Mouse (Mus musculus) forebrain, embryonic 16.5 days (tissue): ENCODE data around the gene Pde1b. TPM values are rescaled to one million over a fixed set of nuclear protein-coding genes. Genes with fewer than 3 reads are reported as not detected.
A peak's percentile ranks its signal among the peaks of the same experiment; 100 is the strongest.

ENCODE experiments used
- ATAC-seq: fragments of 200-750 bp; cut with Nextera tagmentation; 2 replicates; pipeline ENCODE4 v1.8.0; 2017; ENCODE audit warnings: mild to moderate bottlenecking, moderate library complexity
- H3K27ac ChIP-seq: fragments of 300-500 bp; sonication (generic); 2 replicates; pipeline ENCODE4 v1.5.1; 2014; ENCODE audit warnings: low read length, control low read depth
- H3K27me3 ChIP-seq: fragments of 300-500 bp; sonication (generic); replicated peaks from 2 replicates; pipeline ENCODE4 v1.6.1; 2014; ENCODE audit warnings: low read length; ENCODE audit not compliant: control insufficient read depth, insufficient read depth
- H3K36me3 ChIP-seq: fragments of 300-500 bp; sonication (generic); 2 replicates; pipeline ENCODE4 v1.6.1; 2014; ENCODE audit not compliant: control insufficient read depth, insufficient read depth
- H3K4me1 ChIP-seq: fragments of 300-500 bp; sonication (generic); replicated peaks from 2 replicates; pipeline ENCODE4 v1.6.1; 2014; ENCODE audit warnings: low read length; ENCODE audit not compliant: control insufficient read depth, insufficient read depth
- H3K4me2 ChIP-seq: fragments of 300-500 bp; sonication (generic); 2 replicates; pipeline ENCODE4 v1.6.1; 2014; ENCODE audit warnings: mild to moderate bottlenecking, low read length, control low read depth
- H3K4me3 ChIP-seq: fragments of 300-500 bp; sonication (generic); replicated peaks from 2 replicates; pipeline ENCODE4 v1.5.1; 2014; ENCODE audit warnings: mild to moderate bottlenecking, low read length, control low read depth
- H3K9ac ChIP-seq: fragments of 300-500 bp; sonication (generic); replicated peaks from 2 replicates; pipeline ENCODE4 v1.6.1; 2014; ENCODE audit warnings: low read depth, low read length, control low read depth
- H3K9me3 ChIP-seq: fragments of 300-500 bp; sonication (generic); 2 replicates; pipeline ENCODE4 v1.6.1; 2016; ENCODE audit warnings: low read length; ENCODE audit not compliant: control insufficient read depth
- WGBS: fragments of 180-500 bp; shearing (Covaris S2); extraction: QIAGEN DNeasy Blood & Tissue Kit; methylation state at CpG from one replicate; pipeline ENCODE4 v1.1.7; 2014; 5-methylcytosine and 5-hydroxymethylcytosine counted together
- polyA plus RNA-seq: library from polyadenylated mRNA; unstranded; fragments of >200 nt; fragmentation: Nextera tagmentation; extraction: Ambion mirVana; gene quantifications from 2 replicates; pipeline ENCODE4 v1.2.1, GENCODE M21; 2015

Pde1b gene
- polyA plus RNA-seq, result 71.0 and 77.1 TPM in 2 replicates

GRCm38 (mm10) chr15:103502435-103503250 lies at the start of gene Pde1b:
TSS of gene Pde1b (plus strand) at chr15:103503034.
- peak within 1 kb of the TSS; percentile 88 for H3K9ac ChIP-seq
- peak within 1 kb of the TSS; percentile 82 for H3K4me3 ChIP-seq
- no peaks in the 10 kb centered on the region for H3K27me3 ChIP-seq
- peak; percentile 91 for ATAC-seq
- 2% methylated on average over 38 of the region's 63 CpGs for WGBS
- peak within 1 kb of the TSS; percentile 86 for H3K4me2 ChIP-seq
- peaks cover 20% of the 10 kb centered on the region for H3K4me1 ChIP-seq
- H3K36me3 ChIP-seq, result no peaks in the 10 kb centered on the region
- H3K9me3 ChIP-seq, result no peaks in the 10 kb centered on the region
- H3K27ac ChIP-seq, result peak within 1 kb of the TSS; percentile 60; the same call in 1 of the 2 replicates

GRCm38 (mm10) chr15:103453551-103454218 lies 49.1 kb upstream of the Pde1b start, which contains the start of gene Nckap1l:
TSS of gene Nckap1l (plus strand) at chr15:103453794.
- Histone ChIP-seq H3K27me3 (no peaks in the 10 kb centered on the region), H3K4me2 (no peak within 1 kb of the TSS), H3K4me1 (no peaks in the 10 kb centered on the region), H3K4me3 (no peak within 1 kb of the TSS), H3K9me3 (no peaks in the 10 kb centered on the region), H3K9ac (no peak within 1 kb of the TSS), H3K36me3 (no peaks in the 10 kb centered on the region), H3K27ac (no peak within 1 kb of the TSS)
- WGBS, result 92% methylated on average over 13 of the region's 13 CpGs
- ATAC-seq, result no peak

DNA sequence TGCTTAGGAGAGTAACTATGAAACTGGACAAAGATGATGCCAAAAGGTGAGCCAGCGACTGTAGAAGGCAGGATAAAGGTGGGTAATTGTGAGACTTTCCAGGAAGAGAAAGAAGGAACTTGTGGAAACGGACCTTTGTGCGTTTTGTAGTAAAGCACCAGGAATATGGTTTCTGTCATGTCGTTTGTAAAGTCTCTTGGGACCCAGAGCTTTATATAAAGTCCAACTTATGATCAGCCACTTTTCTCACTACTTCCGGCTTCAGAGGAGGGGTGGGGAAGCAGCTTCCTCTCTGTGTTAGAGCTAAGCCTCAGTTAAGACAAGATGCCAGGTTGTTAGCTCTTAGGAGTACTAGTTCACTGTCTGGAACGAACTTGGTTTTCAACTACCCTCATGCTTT lies 48.4 kb upstream of the Pde1b start:
- no peak overlapping the region for H3K9ac ChIP-seq
- H3K4me3 ChIP-seq, result no peak overlapping the region
- H3K27me3 ChIP-seq, result no peaks in the 10 kb centered on the region
- H3K4me1 ChIP-seq, result no peaks in the 10 kb centered on the region
- H3K27ac ChIP-seq, result no peak overlapping the region
- WGBS, result 88% methylated on average over 6 of the region's 6 CpGs
- no peaks in the 10 kb centered on the region for H3K9me3 ChIP-seq
- no peak for ATAC-seq
- H3K36me3 ChIP-seq, result no peaks in the 10 kb centered on the region
- no peak overlapping the region for H3K4me2 ChIP-seq

GRCm38 (mm10) chr15:103462539-103463261 lies 40.1 kb upstream of the Pde1b start:
- Histone ChIP-seq H3K4me1 (no peaks in the 10 kb centered on the region), H3K27ac (no peak overlapping the region), H3K9me3 (no peaks in the 10 kb centered on the region), H3K36me3 (no peaks in the 10 kb centered on the region), H3K4me3 (no peak overlapping the region), H3K4me2 (no peak overlapping the region), H3K9ac (no peak overlapping the region), H3K27me3 (no peaks in the 10 kb centered on the region)
- WGBS, result 66% methylated on average over 7 of the region's 7 CpGs
- no peak for ATAC-seq

- Histone ChIP-seq H3K4me1 (no peaks in the 10 kb centered on the region), H3K4me2 (no peak overlapping the region), H3K9ac (no peak overlapping the region), H3K9me3 (no peaks in the 10 kb centered on the region), H3K36me3 (no peaks in the 10 kb centered on the region), H3K4me3 (no peak overlapping the region), H3K27me3 (no peaks in the 10 kb centered on the region), H3K27ac (no peak overlapping the region)
- ATAC-seq, result no peak
- WGBS, result 89% methylated on average over 7 of the region's 7 CpGs
Measured at GRCm38 (mm10) chr15:103471488-103472194, 31.2 kb upstream of the Pde1b start.

DNA sequence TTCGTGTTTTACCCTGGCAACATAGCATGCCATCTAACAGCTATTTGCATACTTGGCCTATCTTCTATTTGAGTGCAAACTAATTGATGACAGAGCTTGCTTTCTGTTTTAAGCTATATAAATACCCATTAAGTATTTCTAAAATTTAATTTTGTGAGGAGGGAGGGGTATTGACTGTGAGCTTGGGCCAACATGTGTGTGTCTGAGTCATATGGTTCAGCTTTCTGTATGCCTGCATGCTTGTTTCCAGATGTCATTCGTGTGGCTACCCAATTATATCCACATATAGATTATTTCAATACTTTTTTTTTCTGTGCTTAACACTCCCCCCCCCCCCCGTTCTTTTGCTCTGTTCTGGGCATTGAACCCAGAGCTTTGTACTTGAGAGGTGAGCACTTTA lies 30.6 kb upstream of the Pde1b start:
- Histone ChIP-seq H3K4me2 (no peak overlapping the region), H3K27me3 (no peaks in the 10 kb centered on the region), H3K9me3 (no peaks in the 10 kb centered on the region), H3K4me1 (no peaks in the 10 kb centered on the region), H3K4me3 (no peak overlapping the region), H3K9ac (no peak overlapping the region), H3K27ac (no peak overlapping the region), H3K36me3 (no peaks in the 10 kb centered on the region)
- 53% methylated on average over 3 of the region's 3 CpGs for WGBS
- no peak for ATAC-seq

DNA sequence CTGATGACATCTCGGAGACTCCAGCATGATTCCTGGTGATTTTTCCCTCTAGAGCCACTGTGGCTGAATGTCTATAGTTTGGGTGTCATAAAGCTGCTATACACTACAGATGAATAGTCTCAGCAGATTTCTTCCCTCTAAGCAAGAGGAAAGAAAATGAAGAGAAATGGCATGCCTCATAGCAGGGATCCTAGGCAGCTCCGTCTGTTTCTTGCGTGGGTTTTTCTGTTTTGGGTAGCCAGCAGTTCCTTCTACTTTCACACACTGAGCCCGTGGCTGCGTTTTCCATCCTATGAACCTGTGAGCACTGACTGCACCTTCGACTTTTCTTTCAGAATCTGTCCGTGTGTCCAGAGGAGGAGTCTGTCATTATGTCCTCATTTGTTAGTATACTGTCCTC lies 29.7 kb upstream of the Pde1b start:
- no peak for ATAC-seq

DNA sequence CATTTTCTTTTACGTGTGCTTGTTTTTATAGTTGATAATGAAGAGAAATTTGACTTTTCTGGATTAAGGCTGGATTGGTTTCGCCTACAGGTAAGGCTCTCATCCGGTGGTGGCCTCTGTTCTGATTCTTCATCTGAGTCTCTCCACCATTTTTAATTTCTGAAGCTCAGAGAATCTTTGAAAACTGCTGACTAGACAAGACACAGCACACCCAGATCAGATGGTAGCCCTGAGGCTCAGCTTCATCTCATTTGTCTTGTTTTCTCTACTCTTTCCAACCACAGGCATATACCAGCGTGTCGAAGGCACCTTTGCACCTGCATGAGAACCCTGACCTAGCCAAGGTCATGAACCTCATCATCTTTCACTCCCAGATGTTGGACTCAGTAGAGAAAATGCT lies 29.1 kb upstream of the Pde1b start:
- Histone ChIP-seq H3K4me3 (no peak overlapping the region), H3K4me1 (no peaks in the 10 kb centered on the region), H3K9me3 (no peaks in the 10 kb centered on the region), H3K27me3 (no peaks in the 10 kb centered on the region), H3K36me3 (no peaks in the 10 kb centered on the region), H3K9ac (no peak overlapping the region), H3K27ac (no peak overlapping the region), H3K4me2 (no peak overlapping the region)
- no peak for ATAC-seq
- WGBS, result 92% methylated on average over 5 of the region's 5 CpGs

More for the DNA sequence above, 29.7 kb upstream of the Pde1b start:
- Histone ChIP-seq H3K36me3 (no peaks in the 10 kb centered on the region), H3K4me3 (no peak overlapping the region), H3K4me1 (no peaks in the 10 kb centered on the region), H3K27me3 (no peaks in the 10 kb centered on the region), H3K9me3 (no peaks in the 10 kb centered on the region), H3K27ac (no peak overlapping the region), H3K9ac (no peak overlapping the region), H3K4me2 (no peak overlapping the region)
- 87% methylated on average over 7 of the region's 7 CpGs for WGBS
